Mouse (Mus musculus) cortical plate, adult 2 months (tissue): ENCODE measurements at regions not wholly inside any gene's neighbourhood (a gene's known extent, or its start where the extent isn't known, plus 50 kb on each side); places are given as distances from the start of the nearest gene placed in this dataset.

Experiments used
- H3K27ac ChIP-seq: fragments of 200-500 bp; 2 replicates; pipeline ENCODE4 v1.5.1; 2012; ENCODE audit warnings: low read length, control low read depth, inconsistent platforms; ENCODE audit not compliant: insufficient read depth
- H3K4me1 ChIP-seq: fragments of 200-500 bp; 2 replicates; pipeline ENCODE4 v1.6.1; 2011; ENCODE audit warnings: low read length; ENCODE audit not compliant: control insufficient read depth, insufficient read depth
- H3K4me3 ChIP-seq: fragments of 200-500 bp; 2 replicates; pipeline ENCODE4 v1.5.1; 2011; ENCODE audit warnings: mild to moderate bottlenecking, low read length, control low read depth; ENCODE audit not compliant: insufficient read depth
- CTCF ChIP-seq: fragments of 200-500 bp; IDR thresholded peaks from 2 replicates; pipeline ENCODE4 v1.5.1; 2011; ENCODE audit warnings: mild to moderate bottlenecking, control low read depth, low read length; ENCODE audit not compliant: insufficient read depth; ENCODE audit errors: extremely low read depth
- POLR2A ChIP-seq: fragments of 200-500 bp; IDR thresholded peaks from 2 replicates; pipeline ENCODE4 v1.6.1; 2011; ENCODE audit warnings: mild to moderate bottlenecking, low read length, control low read depth; ENCODE audit not compliant: insufficient read depth; ENCODE audit errors: extremely low read depth

- peak; percentile 86 for TF ChIP-seq CTCF
- TF ChIP-seq POLR2A, result no peak
- H3K4me1 ChIP-seq, result no peaks in the 10 kb centered on the region
- H3K27ac ChIP-seq, result no peak overlapping the region
- H3K4me3 ChIP-seq, result no peak overlapping the region
These were observed 424.5 kb downstream of the Igsf11 start for GRCm38 (mm10) chr16:39316752-39317594.

- Histone ChIP-seq H3K4me1 (peaks cover 1% of the 10 kb centered on the region; the same call in 1 of the 2 replicates), H3K4me3 (no peak overlapping the region), H3K27ac (no peak overlapping the region)
- TF ChIP-seq POLR2A, result no peak
- TF ChIP-seq CTCF, result no peak
These were observed 433.2 kb downstream of the Igsf11 start for GRCm38 (mm10) chr16:39325627-39326026.

GRCm38 (mm10) chr16:39363657-39364056 is 471.2 kb downstream of the Igsf11 start:
- no peak overlapping the region for H3K27ac ChIP-seq
- TF ChIP-seq POLR2A (no peak), CTCF (no peak)
- H3K4me3 ChIP-seq, result no peak overlapping the region
- no peaks in the 10 kb centered on the region for H3K4me1 ChIP-seq

- Histone ChIP-seq H3K4me1 (no peaks in the 10 kb centered on the region), H3K4me3 (no peak overlapping the region), H3K27ac (no peak overlapping the region)
- TF ChIP-seq CTCF (no peak), POLR2A (no peak)
These were observed 475.8 kb downstream of the Igsf11 start for GRCm38 (mm10) chr16:39368276-39368675.

- no peak for TF ChIP-seq POLR2A
- TF ChIP-seq CTCF, result no peak
- no peaks in the 10 kb centered on the region; the same call in 1 of the 2 replicates for H3K4me1 ChIP-seq
- no peak overlapping the region for H3K4me3 ChIP-seq
- no peak overlapping the region for H3K27ac ChIP-seq
These were observed 482.1 kb downstream of the Igsf11 start for GRCm38 (mm10) chr16:39374616-39375015.

GRCm38 (mm10) chr16:39379959-39380358 is 487.5 kb downstream of the Igsf11 start:
- H3K27ac ChIP-seq, result no peak overlapping the region
- H3K4me1 ChIP-seq, result no peaks in the 10 kb centered on the region
- H3K4me3 ChIP-seq, result no peak overlapping the region
- TF ChIP-seq POLR2A (no peak), CTCF (no peak)

- no peak for TF ChIP-seq CTCF
- no peak for TF ChIP-seq POLR2A
- Histone ChIP-seq H3K27ac (no peak overlapping the region), H3K4me3 (no peak overlapping the region), H3K4me1 (no peaks in the 10 kb centered on the region)
These were observed 497.5 kb downstream of the Igsf11 start for GRCm38 (mm10) chr16:39389943-39390342.

- TF ChIP-seq POLR2A (no peak), CTCF (no peak)
- H3K4me3 ChIP-seq, result no peak overlapping the region
- no peaks in the 10 kb centered on the region for H3K4me1 ChIP-seq
- no peak overlapping the region for H3K27ac ChIP-seq
These were observed 498.2 kb downstream of the Igsf11 start for GRCm38 (mm10) chr16:39390626-39391025.

GRCm38 (mm10) chr16:39402101-39402749 is 509.8 kb downstream of the Igsf11 start:
- no peak for TF ChIP-seq CTCF
- no peak for TF ChIP-seq POLR2A

GRCm38 (mm10) chr16:39431581-39431980 is 539.1 kb downstream of the Igsf11 start:
- Histone ChIP-seq H3K4me3 (no peak overlapping the region), H3K4me1 (no peaks in the 10 kb centered on the region), H3K27ac (no peak overlapping the region)
- TF ChIP-seq CTCF (no peak), POLR2A (no peak)

More at GRCm38 (mm10) chr16:39402101-39402749, 509.8 kb downstream of the Igsf11 start:
- no peak overlapping the region for H3K27ac ChIP-seq
- no peaks in the 10 kb centered on the region for H3K4me1 ChIP-seq
- H3K4me3 ChIP-seq, result no peak overlapping the region
